Mouse (Mus musculus) C2C12 (cell line): ENCODE measurements around the gene Elmsan1.

Experiments used
- CEBPB ChIP-seq: IDR thresholded peaks from one replicate; pipeline ENCODE4 v1.6.1; 2011; ENCODE audit warnings: low read depth, mild to moderate bottlenecking, control low read depth, moderate library complexity
- CTCF ChIP-seq: IDR thresholded peaks from one replicate; pipeline ENCODE4 v1.5.1; 2011; ENCODE audit not compliant: control insufficient read depth, insufficient read depth, insufficient read length
- FOSL1 ChIP-seq: IDR thresholded peaks from one replicate; pipeline ENCODE4 v1.8.0; 2011; ENCODE audit warnings: mild to moderate bottlenecking, low read length; ENCODE audit not compliant: poor library complexity, insufficient read depth, severe bottlenecking
- MAX ChIP-seq: IDR thresholded peaks from one replicate; pipeline ENCODE4 v1.6.1; 2011; ENCODE audit warnings: mild to moderate bottlenecking, control low read depth
- USF1 ChIP-seq: IDR thresholded peaks from one replicate; pipeline ENCODE4 v1.6.1; 2011; ENCODE audit warnings: low read depth, mild to moderate bottlenecking, control low read depth, moderate library complexity

DNA sequence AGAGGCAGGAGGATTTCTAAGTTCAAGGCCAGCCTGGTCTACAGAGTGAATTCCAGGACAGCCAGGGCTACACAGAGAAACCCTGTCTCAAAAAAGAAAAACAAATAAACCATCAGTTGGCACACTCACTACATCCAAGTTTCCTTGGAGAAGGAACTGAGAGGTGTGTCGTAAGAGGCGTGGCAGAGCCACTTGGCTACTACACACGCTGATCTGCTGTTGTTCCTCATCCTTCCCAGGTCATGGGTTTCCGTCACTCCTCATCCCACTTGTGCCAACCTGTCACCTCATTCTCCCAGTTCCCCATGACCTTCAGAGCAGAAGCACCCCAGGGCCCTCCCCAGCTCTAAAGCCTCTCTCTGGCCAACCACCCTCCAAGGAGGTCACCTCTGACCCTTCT is 17.5 kb downstream of the Elmsan1 start:
- no peak for TF ChIP-seq CTCF
- TF ChIP-seq USF1: no peak
- no peak for TF ChIP-seq FOSL1
- TF ChIP-seq CEBPB: no peak
- no peak for TF ChIP-seq MAX
